Mouse (Mus musculus) testis, adult 2 months (tissue): ENCODE results near the gene Dlg2. TPM values are rescaled to one million over a fixed set of nuclear protein-coding genes. Genes with fewer than 3 reads are reported as not detected.

ENCODE experiments used
- H3K27ac ChIP-seq: fragments of 200-500 bp; 2 replicates; pipeline ENCODE4 v1.5.1; 2012; ENCODE audit warnings: low read depth, low read length; ENCODE audit not compliant: control insufficient read depth, insufficient read depth
- H3K27me3 ChIP-seq: fragments of 200-500 bp; 2 replicates; pipeline ENCODE4 v1.6.1; 2012; ENCODE audit warnings: mild to moderate bottlenecking, low read length, moderate library complexity; ENCODE audit not compliant: control insufficient read depth, insufficient read depth
- H3K36me3 ChIP-seq: fragments of 200-500 bp; 2 replicates; pipeline ENCODE4 v1.6.1; 2012; ENCODE audit warnings: mild to moderate bottlenecking, low read length; ENCODE audit not compliant: control insufficient read depth, insufficient read depth
- H3K4me1 ChIP-seq: fragments of 200-500 bp; 2 replicates; pipeline ENCODE4 v1.6.1; 2012; ENCODE audit warnings: low read length; ENCODE audit not compliant: control insufficient read depth, insufficient read depth
- H3K4me3 ChIP-seq: fragments of 200-500 bp; 2 replicates; pipeline ENCODE4 v1.5.1; 2012; ENCODE audit warnings: low read depth, mild to moderate bottlenecking, low read length, moderate library complexity, mixed read lengths; ENCODE audit not compliant: control insufficient read depth
- CTCF ChIP-seq: fragments of 200-500 bp; IDR thresholded peaks from 2 replicates; pipeline ENCODE4 v1.5.1; 2012; ENCODE audit warnings: low read depth, mild to moderate bottlenecking, inconsistent platforms, low read length, moderate library complexity; ENCODE audit not compliant: control insufficient read depth, insufficient read depth, insufficient replicate concordance
- POLR2A ChIP-seq: fragments of 200-500 bp; IDR thresholded peaks from 2 replicates; pipeline ENCODE4 v1.6.1; 2012; ENCODE audit warnings: low read depth, mild to moderate bottlenecking, inconsistent platforms, low read length, moderate library complexity; ENCODE audit not compliant: control insufficient read depth
- polyA plus RNA-seq: library from polyadenylated mRNA; depleted of rRNA; stranded (reverse); fragments of >200 nt; gene quantifications from 2 replicates; pipeline ENCODE4 v1.2.3, GENCODE M21; 2012

The Dlg2 gene
- polyA plus RNA-seq, 1 experiment = 13.3 TPM

- H3K36me3 ChIP-seq = no peaks in the 10 kb centered on the region
- no peaks in the 10 kb centered on the region for H3K27me3 ChIP-seq
- no peak overlapping the region for H3K4me3 ChIP-seq
- H3K4me1 ChIP-seq = no peaks in the 10 kb centered on the region
- TF ChIP-seq CTCF (no peak), POLR2A (no peak)
- H3K27ac ChIP-seq = no peak overlapping the region
Observed at GRCm38 (mm10) chr7:91902503-91902902, 1426.0 kb downstream of the Dlg2 start.

- no peak overlapping the region for H3K27ac ChIP-seq
- no peaks in the 10 kb centered on the region for H3K4me1 ChIP-seq
- no peak overlapping the region for H3K4me3 ChIP-seq
- TF ChIP-seq CTCF = no peak
- TF ChIP-seq POLR2A = no peak
- no peaks in the 10 kb centered on the region for H3K36me3 ChIP-seq
- no peaks in the 10 kb centered on the region for H3K27me3 ChIP-seq
Observed at GRCm38 (mm10) chr7:91916809-91917208, 1440.3 kb downstream of the Dlg2 start.

GRCm38 (mm10) chr7:91919099-91919498, 1442.6 kb downstream of the Dlg2 start:
- H3K4me3 ChIP-seq = no peak overlapping the region
- H3K36me3 ChIP-seq = no peaks in the 10 kb centered on the region
- H3K4me1 ChIP-seq = no peaks in the 10 kb centered on the region
- H3K27ac ChIP-seq = no peak overlapping the region
- TF ChIP-seq POLR2A (no peak), CTCF (no peak)
- no peaks in the 10 kb centered on the region for H3K27me3 ChIP-seq

GRCm38 (mm10) chr7:91919738-91920137, 1443.3 kb downstream of the Dlg2 start:
- no peak for TF ChIP-seq POLR2A
- no peak for TF ChIP-seq CTCF
- Histone ChIP-seq H3K4me3 (no peak overlapping the region), H3K4me1 (no peaks in the 10 kb centered on the region), H3K36me3 (no peaks in the 10 kb centered on the region), H3K27ac (no peak overlapping the region), H3K27me3 (no peaks in the 10 kb centered on the region)

GRCm38 (mm10) chr7:91934881-91935597, 1458.6 kb downstream of the Dlg2 start:
- no peak overlapping the region for H3K27ac ChIP-seq
- no peaks in the 10 kb centered on the region for H3K27me3 ChIP-seq
- TF ChIP-seq CTCF (no peak), POLR2A (no peak)
- no peaks in the 10 kb centered on the region for H3K36me3 ChIP-seq
- no peaks in the 10 kb centered on the region for H3K4me1 ChIP-seq
- H3K4me3 ChIP-seq = no peak overlapping the region

- H3K27ac ChIP-seq = no peak overlapping the region
- TF ChIP-seq POLR2A (no peak), CTCF (no peak)
Observed at GRCm38 (mm10) chr7:91936193-91936592, 1459.7 kb downstream of the Dlg2 start.

GRCm38 (mm10) chr7:91943224-91943623, 1466.8 kb downstream of the Dlg2 start:
- no peaks in the 10 kb centered on the region for H3K27me3 ChIP-seq
- no peak overlapping the region for H3K4me3 ChIP-seq
- TF ChIP-seq POLR2A = no peak
- TF ChIP-seq CTCF = no peak
- no peak overlapping the region for H3K27ac ChIP-seq
- no peaks in the 10 kb centered on the region for H3K36me3 ChIP-seq
- H3K4me1 ChIP-seq = no peaks in the 10 kb centered on the region

More at GRCm38 (mm10) chr7:91936193-91936592, 1459.7 kb downstream of the Dlg2 start:
- no peaks in the 10 kb centered on the region for H3K36me3 ChIP-seq
- no peaks in the 10 kb centered on the region for H3K27me3 ChIP-seq
- H3K4me3 ChIP-seq = no peak overlapping the region
- no peaks in the 10 kb centered on the region for H3K4me1 ChIP-seq

- Histone ChIP-seq H3K4me1 (no peaks in the 10 kb centered on the region), H3K4me3 (no peak overlapping the region), H3K36me3 (no peaks in the 10 kb centered on the region), H3K27ac (no peak overlapping the region), H3K27me3 (no peaks in the 10 kb centered on the region)
- no peak for TF ChIP-seq POLR2A
- TF ChIP-seq CTCF = no peak
Observed at GRCm38 (mm10) chr7:91955584-91955983, 1479.1 kb downstream of the Dlg2 start.
